Comparison of ENCODE assay signal across 31 mouse cellular contexts in genomic region chr8:57134726-57135125, GRCm38 (mm10).
DNase-seq lines count a peak whose midpoint lies in the region; ATAC-seq lines count a peak whose summit lies in the region.
"Had no signal": no experiment of that assay in that cellular context is flagged by ENCODE, and none has a peak within 500 bp of the region (broad histone marks: within the 10 kb centered on the region; RNA-seq: fewer than 3 reads in every experiment).

No protein-coding gene starts in this region.

- no peaks in the 10 kb centered on the region for H3K9me3 ChIP-seq in limb, embryonic 12.5 days
- H3K9me3 ChIP-seq in limb, embryonic 10.5 days (replicated peaks) = no peaks in the 10 kb centered on the region
- H3K9me3 ChIP-seq in heart, embryonic 14.5 days (ENCODE audit: control insufficient read depth, low read length) = no peaks in the 10 kb centered on the region
- H3K9me3 ChIP-seq: embryonic facial prominence, embryonic 13.5 days; forebrain, embryonic 10.5 days; forebrain, embryonic 15.5 days; hindbrain, embryonic 10.5 days; hindbrain, embryonic 15.5 days; kidney, embryonic 15.5 days; limb, embryonic 15.5 days; liver, embryonic 13.5 days; midbrain, embryonic 12.5 days had no signal

- no peak overlapping the region for H3K27ac ChIP-seq in limb, embryonic 12.5 days
- no peak overlapping the region for H3K27ac ChIP-seq in limb, embryonic 10.5 days
- peak overlapping the region in 1 of 2 experiments; percentile 59; a peak in 2 of 4 replicates for H3K27ac ChIP-seq in heart, embryonic 14.5 days (replicated peaks in 1 of 2; ENCODE audit: control insufficient read depth in 1 of 2, insufficient read depth in 1 of 2, low read depth in 2 of 2, low read length in 2 of 2)
- H3K27ac ChIP-seq: embryonic facial prominence, embryonic 13.5 days; forebrain, embryonic 10.5 days; forebrain, embryonic 15.5 days; gastrocnemius, adult 2 months; hindbrain, embryonic 10.5 days; hindbrain, embryonic 15.5 days; kidney, embryonic 15.5 days; layer of hippocampus, adult 2 months; limb, embryonic 15.5 days; liver, embryonic 13.5 days; midbrain, embryonic 12.5 days had no signal

- no peak for DNase-seq in limb, embryonic 10.5 days (ENCODE audit: low spot score)
- peak; percentile 19 to 45 for DNase-seq in heart, postnatal 14 days
- no peak for DNase-seq in embryo, embryonic 9.5 days (ENCODE audit: extremely low spot score)
- DNase-seq in cerebellum, adult 11-12 months = no peak
- no peak for DNase-seq in kidney, postnatal 25 days
- DNase-seq: adrenal gland, postnatal 36 days; cerebellum, adult 8-10 months; cerebellum, postnatal 25 days; gastrocnemius, adult 2 months; gastrocnemius, postnatal 36 days; kidney, adult 11 months; kidney, postnatal 36 days; liver, embryonic 13.5 days; lung, adult 18-20 months; lung, postnatal 4 days; thymus, postnatal 4 days had no signal

- no peaks in the 10 kb centered on the region for H3K27me3 ChIP-seq in limb, embryonic 12.5 days
- peaks cover 5% of the 10 kb centered on the region; the same call in 1 of the 2 replicates for H3K27me3 ChIP-seq in limb, embryonic 10.5 days (ENCODE audit: low read depth, poor library complexity, severe bottlenecking)
- no peaks in the 10 kb centered on the region for H3K27me3 ChIP-seq in heart, embryonic 14.5 days (ENCODE audit: control insufficient read depth, insufficient read depth, low read length)
- H3K27me3 ChIP-seq: embryonic facial prominence, embryonic 13.5 days; forebrain, embryonic 15.5 days; hindbrain, embryonic 15.5 days; limb, embryonic 15.5 days; liver, embryonic 13.5 days; megakaryocyte, embryonic 14.5 days; midbrain, embryonic 12.5 days had no signal

- H3K4me3 ChIP-seq in limb, embryonic 12.5 days (replicated peaks) = no peak overlapping the region
- no peak overlapping the region for H3K4me3 ChIP-seq in limb, embryonic 10.5 days
- H3K4me3 ChIP-seq in heart, embryonic 14.5 days (ENCODE audit: control insufficient read depth in 1 of 2, insufficient read depth in 1 of 2, low read depth in 1 of 2, low read length in 2 of 2) = no peak overlapping the region
- H3K4me3 ChIP-seq: embryonic facial prominence, embryonic 13.5 days; forebrain, embryonic 10.5 days; forebrain, embryonic 15.5 days; gastrocnemius, adult 2 months; hindbrain, embryonic 10.5 days; hindbrain, embryonic 15.5 days; kidney, embryonic 15.5 days; layer of hippocampus, adult 2 months; limb, embryonic 15.5 days; liver, embryonic 13.5 days; megakaryocyte, embryonic 14.5 days; midbrain, embryonic 12.5 days had no signal

- H3K4me1 ChIP-seq in limb, embryonic 12.5 days (replicated peaks) = peaks cover 11% of the 10 kb centered on the region
- H3K4me1 ChIP-seq in limb, embryonic 10.5 days = peaks cover 17% of the 10 kb centered on the region
- H3K4me1 ChIP-seq in heart, embryonic 14.5 days (ENCODE audit: control insufficient read depth in 2 of 2, insufficient read depth in 2 of 2, low read length in 2 of 2) = peaks cover 3 to 9% of the 10 kb centered on the region in 2 experiments
- H3K4me1 ChIP-seq: embryonic facial prominence, embryonic 13.5 days; forebrain, embryonic 15.5 days; hindbrain, embryonic 10.5 days; kidney, embryonic 15.5 days; limb, embryonic 15.5 days; liver, embryonic 13.5 days; megakaryocyte, embryonic 14.5 days had no signal

- 48% methylated on average over 5 of the region's 5 CpGs for WGBS in limb, embryonic 12.5 days
- 62% methylated on average over 5 of the region's 5 CpGs for WGBS in limb, embryonic 10.5 days
- WGBS in heart, embryonic 14.5 days = 30% methylated on average over 5 of the region's 5 CpGs

- no peaks in the 10 kb centered on the region for H3K36me3 ChIP-seq in limb, embryonic 12.5 days
- H3K36me3 ChIP-seq in limb, embryonic 10.5 days = no peaks in the 10 kb centered on the region
- no peaks in the 10 kb centered on the region for H3K36me3 ChIP-seq in heart, embryonic 14.5 days (ENCODE audit: control insufficient read depth, insufficient read depth, low read length)
- H3K36me3 ChIP-seq: embryonic facial prominence, embryonic 13.5 days; forebrain, embryonic 10.5 days; forebrain, embryonic 15.5 days; hindbrain, embryonic 10.5 days; hindbrain, embryonic 15.5 days; kidney, embryonic 15.5 days; limb, embryonic 15.5 days; liver, embryonic 13.5 days; midbrain, embryonic 12.5 days had no signal

- H3K9ac ChIP-seq in limb, embryonic 12.5 days (replicated peaks) = no peak overlapping the region
- no peak overlapping the region for H3K9ac ChIP-seq in heart, embryonic 14.5 days (ENCODE audit: low read length)
- H3K9ac ChIP-seq: embryonic facial prominence, embryonic 13.5 days; forebrain, embryonic 15.5 days; hindbrain, embryonic 15.5 days; kidney, embryonic 15.5 days; limb, embryonic 15.5 days; liver, embryonic 13.5 days; midbrain, embryonic 12.5 days had no signal

- intact Hi-C loops in heart, postnatal 14 days (cut with DNase I) = loop anchor here (5.0 kb wide), 2 partner anchors 63 to 178 kb away; no protein-coding TSS in a partner anchor

- ATAC-seq in limb, embryonic 12.5 days (ENCODE audit: insufficient number of reproducible peaks, insufficient read depth, low FRiP score, low TSS enrichment, low read depth) = no peak
- ATAC-seq in heart, embryonic 14.5 days (ENCODE audit: insufficient number of reproducible peaks, insufficient read depth, low FRiP score, low read depth) = peak; percentile 69
- ATAC-seq: CD4-positive, CD25-positive, alpha-beta regulatory T cell, adult 4 months; inflammation-experienced regulatory T-cells, adult 6 months; lung, postnatal 0 days had no signal

- 0 out of 2 replicates have a peak overlapping the region, but pooled peaks have one; percentile 9 for H3K4me2 ChIP-seq in limb, embryonic 12.5 days
- H3K4me2 ChIP-seq in heart, embryonic 14.5 days (ENCODE audit: low read length) = peak overlapping the region; percentile 29; the same call in 1 of the 2 replicates
- H3K4me2 ChIP-seq: embryonic facial prominence, embryonic 13.5 days; forebrain, embryonic 15.5 days; hindbrain, embryonic 15.5 days; kidney, embryonic 15.5 days; limb, embryonic 15.5 days; liver, embryonic 13.5 days; midbrain, embryonic 12.5 days had no signal

Comparison
In these comparisons a context has a peak if more than half of its experiments do, and no peak if none do; other contexts are left out.
1. DNase-seq: peak in heart, postnatal 14 days (2 of 2); none in limb, embryonic 10.5 days (single experiment), embryo, embryonic 9.5 days (single experiment), cerebellum, adult 11-12 months (single experiment) and kidney, postnatal 25 days (0 of 2).